Mouse (Mus musculus): ENCODE results near the gene Arhgef17. TPM values are rescaled to one million over a fixed set of nuclear protein-coding genes. Genes with fewer than 3 reads are reported as not detected.

Gene Arhgef17
- total RNA-seq (2023): under 1 TPM; 0.09 to 0.20 TPM

DNA sequence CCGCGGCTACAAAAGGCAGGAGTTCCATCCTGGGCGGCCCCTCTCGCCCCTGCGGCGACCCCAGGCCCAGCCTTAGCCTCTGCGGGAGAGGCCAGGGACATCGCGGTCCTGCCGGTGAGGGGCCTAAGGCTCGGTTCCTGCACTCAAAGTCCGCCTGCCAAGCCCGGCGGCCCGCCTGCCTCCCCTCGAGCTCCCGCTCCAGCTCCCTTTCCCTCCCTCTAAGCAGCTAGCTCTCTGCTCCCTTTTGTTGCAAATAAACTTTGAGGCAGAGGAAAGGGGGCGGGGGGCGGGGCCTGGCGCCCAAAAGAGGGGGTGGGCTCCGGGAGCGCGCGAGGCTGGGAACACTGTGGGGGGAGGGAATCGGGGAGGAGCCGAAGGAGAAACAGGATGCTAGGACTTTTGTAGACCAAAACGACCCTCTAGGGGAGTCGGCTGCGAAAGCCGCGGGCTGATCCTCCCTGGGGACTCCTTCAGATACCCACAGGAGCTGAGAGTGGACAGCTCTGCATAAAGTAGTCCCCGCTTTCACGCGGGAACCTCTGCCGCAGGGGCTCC, at the start of gene Arhgef17:
Gene Arhgef17, minus strand, starts transcription at position 182 of the 555 bp plus-strand sequence.

DNA sequence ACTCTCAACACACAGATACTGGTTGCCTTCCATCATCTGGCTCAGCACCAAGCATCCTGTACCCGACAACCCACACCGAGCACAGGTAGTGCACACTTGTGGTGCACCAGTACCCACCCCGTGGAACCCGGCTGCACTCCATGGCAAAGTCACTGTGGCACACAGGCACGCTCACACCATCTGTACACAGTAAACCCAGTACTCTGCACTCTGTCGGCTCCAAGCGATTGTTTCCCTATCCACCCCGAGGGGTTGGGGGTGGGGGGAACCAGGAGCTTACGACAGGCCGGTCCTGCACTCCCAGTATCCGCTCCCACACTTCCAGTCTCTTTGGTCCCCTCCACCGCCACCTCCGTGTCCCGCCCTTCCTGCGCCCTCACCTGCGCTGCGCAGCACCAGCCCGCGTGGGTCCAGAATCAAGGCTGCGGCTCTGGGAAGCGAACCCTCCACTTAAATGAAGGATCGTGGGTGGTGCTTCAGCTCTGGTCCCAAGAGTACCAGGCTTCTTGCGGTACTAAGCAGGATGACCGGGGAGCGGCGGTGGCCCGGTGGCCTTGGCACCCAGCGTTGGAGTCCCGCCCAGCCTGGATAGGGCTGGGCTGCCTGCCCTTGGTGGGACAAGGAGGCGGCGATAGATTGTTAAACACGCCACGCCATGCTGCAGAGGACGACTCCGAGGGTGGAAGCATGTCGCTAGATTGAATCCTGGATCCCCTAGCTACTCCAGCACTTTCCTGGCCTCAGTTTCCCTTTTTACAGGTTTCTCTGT, 42.4 kb upstream of the Arhgef17 start, which contains the start of gene P2ry6:
Gene P2ry6, minus strand, starts transcription at position 515 of the 769 bp plus-strand sequence.

DNA sequence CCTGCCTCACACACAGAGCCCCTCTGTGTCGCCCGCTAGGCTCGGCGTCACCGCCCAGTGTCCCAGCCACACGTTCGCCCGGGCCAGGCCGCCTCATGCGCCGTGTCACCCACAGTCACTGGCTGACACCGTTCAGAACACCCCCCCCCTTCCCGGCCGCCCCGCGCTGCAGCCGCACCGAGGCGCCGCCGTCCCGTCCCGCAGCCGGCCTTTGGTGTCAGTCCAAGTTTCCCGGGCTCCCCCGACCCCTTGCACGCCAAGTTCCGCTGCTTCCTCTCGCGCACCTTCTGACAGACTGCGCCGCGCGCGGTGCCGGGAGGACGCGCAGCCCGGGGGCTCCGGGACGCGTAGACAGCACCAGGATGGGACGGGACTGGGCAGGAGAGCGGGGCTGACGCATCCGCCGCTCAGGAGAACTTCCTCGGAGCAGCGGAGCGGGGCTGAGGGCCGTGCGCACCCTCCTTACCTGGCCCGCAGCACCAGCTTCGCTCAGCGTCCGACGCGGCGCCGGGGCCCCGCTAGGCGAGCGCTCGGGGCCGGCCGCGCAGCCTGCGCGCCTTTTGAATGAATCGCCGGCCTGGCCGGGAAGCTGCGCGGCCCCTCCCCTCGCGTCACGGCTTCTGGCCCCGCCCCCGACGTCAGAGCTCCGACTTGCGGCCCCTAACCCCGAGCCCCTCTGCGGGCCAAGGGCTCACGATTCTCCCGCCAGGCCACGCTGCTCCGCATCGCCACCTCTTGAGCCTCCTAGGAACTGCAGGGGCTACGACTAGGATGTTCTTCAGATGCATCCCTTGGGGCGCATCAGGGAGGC, 68.9 kb downstream of the Arhgef17 start, which contains the start of gene Relt:
Gene Relt, minus strand, starts transcription at position 619 of the 811 bp plus-strand sequence.

Other genes with a start within 250 kb of the Arhgef17 start
- 10 to 100 TPM; 46.0 to 51.9 TPM for gene Fam168a, start 225.5 kb downstream of the Arhgef17 start, total RNA-seq (2023)
- 10 to 100 TPM; 35.2 to 41.3 TPM for gene Relt, start 68.7 kb downstream of the Arhgef17 start, total RNA-seq (2023)
- 1 to 10 TPM in 1 of 2 experiments, under 1 TPM in 1; 0.38 to 1.9 TPM for gene P2ry6, start 42.5 kb upstream of the Arhgef17 start, total RNA-seq (2023)
- 1 to 10 TPM in 1 of 2 experiments, under 1 TPM in 1; 0.90 to 1.9 TPM for gene P2ry2, start 80.8 kb upstream of the Arhgef17 start, total RNA-seq (2023)
- gene Fchsd2, start 160.8 kb upstream of the Arhgef17 start, total RNA-seq (2023): 100 to 1,000 TPM in 1 of 2 experiments, 10 to 100 TPM in 1; 99.2 to 128 TPM

Measured in T-cell, adult 66 days (primary cell).